8 mouse cellular contexts compared by ENCODE assay signal in genomic region chr2:10142472-10143454, GRCm38 (mm10). TPM values are rescaled to one million over a fixed set of nuclear protein-coding genes. Genes with fewer than 3 reads are reported as not detected.
DNase-seq lines count a peak whose midpoint lies in the region; ATAC-seq and TF ChIP-seq lines count a peak whose summit lies in the region.

No protein-coding gene starts in this region.

- no peak overlapping the region for H3K4me3 ChIP-seq in cortical plate, adult 2 months (ENCODE audit: insufficient read depth, low read length)
- no peak overlapping the region for H3K4me3 ChIP-seq in limb, embryonic 11.5 days (ENCODE audit: low read depth, low read length)
- no peak overlapping the region for H3K4me3 ChIP-seq in midbrain, embryonic 13.5 days (replicated peaks)

- H3K27me3 ChIP-seq in limb, embryonic 11.5 days (ENCODE audit: control insufficient read depth, insufficient read depth, low read length): no peaks in the 10 kb centered on the region
- H3K27me3 ChIP-seq in midbrain, embryonic 13.5 days: no peaks in the 10 kb centered on the region

- peak; percentile 74 for TF ChIP-seq CTCF in cortical plate, adult 2 months (IDR thresholded peaks at IDR 0.05; ENCODE audit: extremely low read depth, insufficient read depth, low read length)

- ATAC-seq in limb, embryonic 11.5 days (ENCODE audit: insufficient number of reproducible peaks, low FRiP score, low TSS enrichment, low read depth): peak; percentile 78
- peak; percentile 90 for ATAC-seq in midbrain, embryonic 13.5 days

- H3K9ac ChIP-seq in limb, embryonic 11.5 days (ENCODE audit: low read length): no peak overlapping the region
- H3K9ac ChIP-seq in midbrain, embryonic 13.5 days (replicated peaks): no peak overlapping the region

- H3K4me2 ChIP-seq in limb, embryonic 11.5 days (ENCODE audit: low read depth, severe bottlenecking): no peak overlapping the region
- no peak overlapping the region for H3K4me2 ChIP-seq in midbrain, embryonic 13.5 days (replicated peaks)

- no peaks in the 10 kb centered on the region for H3K9me3 ChIP-seq in limb, embryonic 11.5 days (ENCODE audit: control insufficient read depth, low read length)
- H3K9me3 ChIP-seq in midbrain, embryonic 13.5 days: no peaks in the 10 kb centered on the region

- peak; percentile 64 for DNase-seq in ovary, adult 18-20 months (ENCODE audit: low spot score)
- DNase-seq in ovary, postnatal 10 days (ENCODE audit: low spot score): no peak
- DNase-seq in gastrocnemius, postnatal 14 days: peak; percentile 63
- peak; percentile 60 for DNase-seq in kidney, adult 18-20 months
- peak; percentile 78 for DNase-seq in limb, embryonic 11.5 days (ENCODE audit: low spot score)
- peak; percentile 12 to 65 for DNase-seq in spleen, postnatal 10 days (ENCODE audit: low spot score in 2 of 2)

- H3K36me3 ChIP-seq in limb, embryonic 11.5 days (ENCODE audit: control insufficient read depth, insufficient read depth, low read length): no peaks in the 10 kb centered on the region
- H3K36me3 ChIP-seq in midbrain, embryonic 13.5 days: no peaks in the 10 kb centered on the region

- no peaks in the 10 kb centered on the region for H3K4me1 ChIP-seq in cortical plate, adult 2 months (ENCODE audit: control insufficient read depth, insufficient read depth, low read length)
- peaks cover 7% of the 10 kb centered on the region; the same call in 1 of the 2 replicates for H3K4me1 ChIP-seq in limb, embryonic 11.5 days (ENCODE audit: control insufficient read depth, insufficient read depth, low read length)
- no peaks in the 10 kb centered on the region for H3K4me1 ChIP-seq in midbrain, embryonic 13.5 days (replicated peaks)

- 32% methylated on average over 8 of the region's 8 CpGs for WGBS in limb, embryonic 11.5 days
- 35% methylated on average over 8 of the region's 8 CpGs for WGBS in midbrain, embryonic 13.5 days

- intact Hi-C loops in gastrocnemius, postnatal 14 days (cut with DNase I; ENCODE audit: low total_unique reads): loop anchor here (2.0 to 5.0 kb wide), 2 partner anchors 40 to 146 kb away; no protein-coding TSS in a partner anchor

- no peak for TF ChIP-seq POLR2A in cortical plate, adult 2 months (IDR thresholded peaks at IDR 0.05; ENCODE audit: extremely low read depth, insufficient read depth, low read length)

- H3K27ac ChIP-seq in cortical plate, adult 2 months (ENCODE audit: insufficient read depth, low read length): no peak overlapping the region
- H3K27ac ChIP-seq in limb, embryonic 11.5 days (replicated peaks; ENCODE audit: low read depth, low read length): no peak overlapping the region
- H3K27ac ChIP-seq in midbrain, embryonic 13.5 days: no peak overlapping the region

RNA-seq across cellular contexts. Expression of gene Itih5, which starts 10.6 kb away (rescaled TPM):
- 11.9 and 12.4 TPM in 2 replicates for polyA plus RNA-seq in cortical plate, adult 2 months (2012; rRNA removed)
- 10 to 100 TPM; 40.5 to 50.8 TPM for total RNA-seq in gastrocnemius, postnatal 14 days (2021)
- 1.9 and 2.0 TPM in 2 replicates for polyA plus RNA-seq in limb, embryonic 11.5 days (2014; fragmentation: Nextera tagmentation; extraction: Ambion mirVana)
- polyA plus RNA-seq in midbrain, embryonic 13.5 days (2015; fragmentation: Nextera tagmentation; extraction: Ambion mirVana): 4.7 and 6.2 TPM in 2 replicates

RNA-seq across cellular contexts. Expression of gene Itih2, which starts 11.6 kb away (rescaled TPM):
- 3.0 and 3.3 TPM in 2 replicates for polyA plus RNA-seq in cortical plate, adult 2 months (2012; rRNA removed)
- under 1 TPM; 0.40 to 0.74 TPM for total RNA-seq in gastrocnemius, postnatal 14 days (2021)
- 0.36 TPM in 1 of 2 replicates, not detected in the other for polyA plus RNA-seq in limb, embryonic 11.5 days (2014; fragmentation: Nextera tagmentation; extraction: Ambion mirVana)
- 0.81 and 1.0 TPM in 2 replicates for polyA plus RNA-seq in midbrain, embryonic 13.5 days (2015; fragmentation: Nextera tagmentation; extraction: Ambion mirVana)
